Mouse (Mus musculus) granulocyte monocyte progenitor cell, adult 5-6 weeks (primary cell): ENCODE measurements at regions not wholly inside any gene's neighbourhood (a gene's known extent, or its start where the extent isn't known, plus 50 kb on each side); places are given as distances from the start of the nearest gene placed in this dataset.
A peak's percentile ranks its signal among the peaks of the same experiment; 100 is the strongest.
"Not testable (repeated sequence)": the region's sequence is repeated elsewhere in the genome, so short reads cannot be mapped to it uniquely, and the experiment has no call there.

ENCODE experiments used
- ATAC-seq: replicated peaks from 2 replicates; pipeline ENCODE4 v1.8.0; 2016; ENCODE audit warnings: mild to moderate bottlenecking, moderate TSS enrichment, inconsistent platforms; ENCODE audit not compliant: poor library complexity, severe bottlenecking

GRCm38 (mm10) chr17:47273309-47273708 is 95.4 kb upstream of the Mrps10 start:
- ATAC-seq = 0 out of 2 replicates have a peak, but pooled peaks have one; percentile 21

- ATAC-seq = no peak
Observed at GRCm38 (mm10) chr17:47271979-47272677, 96.6 kb upstream of the Mrps10 start.

GRCm38 (mm10) chr17:47269053-47269891 is 99.4 kb upstream of the Mrps10 start:
- 0 out of 2 replicates have a peak, but pooled peaks have one; percentile 25 for ATAC-seq

- ATAC-seq = no peak
Observed at GRCm38 (mm10) chr17:47267843-47268242, 100.8 kb upstream of the Mrps10 start.

GRCm38 (mm10) chr17:47267076-47267475 is 101.6 kb upstream of the Mrps10 start:
- no peak for ATAC-seq

GRCm38 (mm10) chr17:47266335-47266734 is 102.4 kb upstream of the Mrps10 start:
- ATAC-seq = no peak

- no peak for ATAC-seq
Observed at GRCm38 (mm10) chr17:47262986-47263385, 105.7 kb upstream of the Mrps10 start.

GRCm38 (mm10) chr17:47262141-47262540 is 106.5 kb upstream of the Mrps10 start:
- no peak for ATAC-seq

- peak; percentile 96 for ATAC-seq
Observed at GRCm38 (mm10) chr17:47260976-47261375, 107.7 kb upstream of the Mrps10 start.

- ATAC-seq = no peak
Observed at GRCm38 (mm10) chr17:47258296-47258695, 110.4 kb upstream of the Mrps10 start.

- ATAC-seq = no peak
Observed at GRCm38 (mm10) chr17:47255209-47255608, 113.5 kb upstream of the Mrps10 start.

- ATAC-seq = no peak
Observed at GRCm38 (mm10) chr17:47254026-47254425, 114.7 kb upstream of the Mrps10 start.

GRCm38 (mm10) chr17:47250001-47250400 is 118.7 kb upstream of the Mrps10 start:
- peak; percentile 91 for ATAC-seq

- ATAC-seq = 0 out of 2 replicates have a peak, but pooled peaks have one; percentile 15
Observed at GRCm38 (mm10) chr17:47249176-47249575, 119.5 kb upstream of the Mrps10 start.

- no peak for ATAC-seq
Observed at GRCm38 (mm10) chr17:47248053-47248452, 120.6 kb upstream of the Mrps10 start.

GRCm38 (mm10) chr17:47247516-47247915 is 121.2 kb upstream of the Mrps10 start:
- ATAC-seq = no peak

GRCm38 (mm10) chr17:47246605-47247004 is 122.1 kb upstream of the Mrps10 start:
- ATAC-seq = no peak

- ATAC-seq = no peak
Observed at GRCm38 (mm10) chr17:47245635-47246034, 123.1 kb upstream of the Mrps10 start.

- ATAC-seq = no peak
Observed at GRCm38 (mm10) chr17:47239086-47239485, 129.6 kb upstream of the Mrps10 start.

GRCm38 (mm10) chr17:47237881-47238280 is 130.8 kb upstream of the Mrps10 start:
- ATAC-seq = not testable (repeated sequence)

GRCm38 (mm10) chr17:47234343-47234742 is 134.3 kb upstream of the Mrps10 start:
- no peak for ATAC-seq
